Mouse (Mus musculus) liver, postnatal 0 days (tissue): ENCODE measurements around the gene Nt5dc3.

Experiments used
- CTCF ChIP-seq: sonication (generic); IDR thresholded peaks from 2 replicates; pipeline ENCODE4 v1.5.1; 2016; ENCODE audit warnings: antibody characterized with exemption, low read depth
- EP300 ChIP-seq: IDR thresholded peaks from 2 replicates; pipeline ENCODE4 v1.6.1; 2016; ENCODE audit warnings: antibody characterized with exemption, low read depth, mild to moderate bottlenecking

DNA sequence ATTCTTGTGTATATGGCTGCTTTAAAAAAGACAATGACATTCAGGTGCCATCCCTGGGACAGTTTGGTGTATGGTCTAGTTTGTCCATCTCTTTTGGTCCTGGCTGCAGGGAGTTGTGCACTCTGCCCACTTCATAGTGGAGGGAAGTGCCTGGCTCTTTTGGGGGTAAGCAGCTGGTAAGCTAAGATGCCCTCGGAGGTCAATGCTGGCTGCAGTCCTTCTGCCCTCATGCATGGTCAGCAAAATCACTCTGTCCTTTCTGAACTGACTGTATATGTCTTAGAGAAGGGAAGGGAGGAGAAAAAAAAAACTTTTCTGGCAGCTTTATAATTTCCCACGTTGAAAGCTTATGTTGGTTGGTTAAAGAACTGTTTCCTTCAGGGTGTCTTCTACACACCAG lies 6.6 kb downstream of the Nt5dc3 start:
- TF ChIP-seq EP300 (no peak), CTCF (no peak)
